Mouse (Mus musculus) bone marrow macrophage, adult 2 months (primary cell): ENCODE data around the gene Trpm3.

ENCODE experiments used
- CTCF ChIP-seq: IDR thresholded peaks from 2 replicates; pipeline ENCODE4 v1.5.1; 2012; ENCODE audit warnings: low read depth, mild to moderate bottlenecking, low read length, moderate library complexity
- POLR2A ChIP-seq: IDR thresholded peaks from 2 replicates; pipeline ENCODE4 v1.6.1; 2012; ENCODE audit warnings: mild to moderate bottlenecking, low read depth, low read length, borderline replicate concordance

DNA sequence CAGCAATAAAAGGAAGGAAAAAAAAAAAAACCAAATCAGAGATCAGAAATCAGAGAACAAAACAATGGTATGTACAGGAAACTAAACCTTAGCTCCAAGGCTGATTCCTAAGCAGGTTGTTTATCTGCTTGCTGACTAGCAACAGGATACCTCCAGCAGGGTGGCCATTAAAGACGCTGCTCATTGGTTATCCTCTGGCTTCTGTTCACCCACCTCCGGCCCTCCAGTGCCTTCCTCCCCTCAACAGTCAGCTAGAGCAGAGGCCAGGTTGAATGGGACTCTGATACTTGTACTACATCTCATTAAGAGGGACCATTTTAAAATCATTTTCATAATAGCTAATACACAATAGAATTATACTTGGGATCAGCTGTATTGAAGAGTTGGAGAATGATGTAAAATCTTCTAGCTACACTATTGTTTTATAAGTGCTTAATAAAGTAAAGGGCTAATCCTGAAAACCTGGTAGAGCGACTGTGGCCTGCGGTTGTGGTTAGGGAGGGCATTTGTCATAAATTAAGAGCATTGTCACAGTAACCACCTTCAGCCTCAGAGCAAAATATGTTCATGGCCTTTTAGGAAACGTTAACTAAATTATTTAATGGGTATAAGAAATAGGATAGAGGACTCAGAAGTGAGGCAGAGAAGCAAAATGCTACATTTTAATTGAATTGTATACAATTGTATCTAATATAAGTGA, 469.3 kb downstream of the Trpm3 start:
- TF ChIP-seq POLR2A (no peak), CTCF (no peak)
